Mouse (Mus musculus) heart, postnatal 0 days (tissue): Measurements from ENCODE around the gene Lrrc15.
A peak's percentile ranks its signal among the peaks of the same experiment; 100 is the strongest.

Experiments used
- CTCF ChIP-seq: IDR thresholded peaks from 2 replicates; pipeline ENCODE4 v1.5.1; 2016; ENCODE audit warnings: antibody characterized with exemption, control low read depth, low read depth
- EP300 ChIP-seq: IDR thresholded peaks from 2 replicates; pipeline ENCODE4 v1.6.1; 2016; ENCODE audit warnings: antibody characterized with exemption, low read depth

DNA sequence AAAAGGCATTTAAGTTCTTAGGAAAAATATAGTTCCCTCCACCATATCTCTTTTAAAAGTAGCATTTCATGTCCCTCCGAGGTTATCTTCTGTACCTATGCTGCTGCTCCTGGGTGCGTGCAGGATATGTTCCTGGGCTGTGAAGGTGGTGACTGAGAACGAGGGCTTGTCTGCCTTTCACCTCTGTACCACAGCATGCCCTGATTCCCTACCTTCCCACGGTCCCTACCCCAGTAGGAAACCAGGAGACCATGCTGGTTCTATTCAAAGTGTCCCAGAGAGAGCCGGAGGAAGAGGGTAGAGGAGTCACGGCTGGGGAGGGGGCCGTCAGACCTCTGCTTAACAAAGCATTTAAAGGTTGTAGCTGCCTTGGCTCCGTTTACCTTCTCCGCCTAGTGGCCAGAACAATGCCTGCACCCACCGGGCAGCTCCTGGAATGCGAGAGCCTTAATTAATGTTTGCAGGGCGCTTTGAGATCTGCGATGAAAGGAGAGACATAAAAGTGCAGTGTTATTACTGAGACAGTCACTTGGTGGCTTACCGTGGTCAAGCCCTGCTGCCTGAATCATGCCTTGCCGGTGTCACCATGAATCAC is 784 bp upstream of the Lrrc15 start:
- TF ChIP-seq CTCF (peak; percentile 75), EP300 (no peak)
